Mouse (Mus musculus) brown adipose tissue, adult 24 weeks (tissue): ENCODE measurements around the gene Olfr430. TPM values are rescaled to one million over a fixed set of nuclear protein-coding genes. Genes with fewer than 3 reads are reported as not detected.
"Not testable (repeated sequence)": the region's sequence is repeated elsewhere in the genome, so short reads cannot be mapped to it uniquely, and the experiment has no call there.

Experiments
- H3K27ac ChIP-seq: fragments of 200-500 bp; replicated peaks from 2 replicates; pipeline ENCODE4 v1.5.1; 2012; ENCODE audit warnings: low read depth, mild to moderate bottlenecking, low read length
- H3K4me1 ChIP-seq: fragments of 200-500 bp; 2 replicates; pipeline ENCODE4 v1.6.1; 2012; ENCODE audit warnings: low read length, mixed read lengths; ENCODE audit not compliant: control insufficient read depth, insufficient read depth, insufficient read length
- H3K4me3 ChIP-seq: fragments of 200-500 bp; 2 replicates; pipeline ENCODE4 v1.5.1; 2012; ENCODE audit warnings: low read depth, mild to moderate bottlenecking, low read length, moderate library complexity; ENCODE audit not compliant: insufficient read depth
- polyA plus RNA-seq: library from polyadenylated mRNA; stranded (reverse); fragments of >200 nt; gene quantifications from 2 replicates; pipeline ENCODE4 v1.2.4, GENCODE M21; 2012; ENCODE audit not compliant: missing spikeins, insufficient read depth, insufficient read length

Olfr430 gene
- not detected in 2 replicates for polyA plus RNA-seq

GRCm38 (mm10) chr1:174066305-174066704 lies at the start of gene Olfr430:
Gene Olfr430 (plus strand): TSS chr1:174066605.
- H3K4me3 ChIP-seq, result no peak within 1 kb of the TSS
- H3K4me1 ChIP-seq, result no peaks in the 10 kb centered on the region
- H3K27ac ChIP-seq, result no peak within 1 kb of the TSS

GRCm38 (mm10) chr1:174031698-174032097 lies 34.7 kb upstream of the Olfr430 start, which contains the start of gene Ifi205:
Gene Ifi205 (minus strand): TSS chr1:174031810.
- Histone ChIP-seq H3K27ac (peak within 1 kb of the TSS; percentile 60), H3K4me1 (no peaks in the 10 kb centered on the region), H3K4me3 (peak within 1 kb of the TSS; percentile 41)

- H3K27ac ChIP-seq, result no peak overlapping the region
- H3K4me3 ChIP-seq, result no peak overlapping the region
- H3K4me1 ChIP-seq, result no peaks in the 10 kb centered on the region
These were observed 30.6 kb upstream of the Olfr430 start for GRCm38 (mm10) chr1:174035841-174036240.

GRCm38 (mm10) chr1:174038480-174038879 lies 27.9 kb upstream of the Olfr430 start:
- H3K27ac ChIP-seq, result no peak overlapping the region
- no peak overlapping the region for H3K4me3 ChIP-seq
- no peaks in the 10 kb centered on the region for H3K4me1 ChIP-seq

GRCm38 (mm10) chr1:174040523-174041177 lies 25.8 kb upstream of the Olfr430 start, which contains the start of gene Olfr433:
Gene Olfr433 (plus strand): TSS chr1:174040705.
- Histone ChIP-seq H3K4me1 (no peaks in the 10 kb centered on the region), H3K27ac (peak within 1 kb of the TSS; percentile 39; the same call in 1 of the 2 replicates), H3K4me3 (no peak within 1 kb of the TSS)

GRCm38 (mm10) chr1:174042091-174042884 lies 24.1 kb upstream of the Olfr430 start:
- not testable (repeated sequence) for H3K27ac ChIP-seq, H3K4me3 ChIP-seq

GRCm38 (mm10) chr1:174044431-174044830 lies 22.0 kb upstream of the Olfr430 start:
- H3K27ac ChIP-seq, result no peak overlapping the region
- no peaks in the 10 kb centered on the region for H3K4me1 ChIP-seq
- H3K4me3 ChIP-seq, result no peak overlapping the region

More at GRCm38 (mm10) chr1:174042091-174042884, 24.1 kb upstream of the Olfr430 start:
- H3K4me1 ChIP-seq, result not testable (repeated sequence)

GRCm38 (mm10) chr1:174048227-174048626 lies 18.2 kb upstream of the Olfr430 start:
- not testable (repeated sequence) for H3K4me3 ChIP-seq, H3K27ac ChIP-seq

GRCm38 (mm10) chr1:174048893-174049292 lies 17.5 kb upstream of the Olfr430 start, which contains the start of gene Olfr432:
Gene Olfr432 (plus strand): TSS chr1:174049205.
- Histone ChIP-seq H3K27ac (no peak within 1 kb of the TSS), H3K4me3 (no peak within 1 kb of the TSS), H3K4me1 (no peaks in the 10 kb centered on the region)

More at GRCm38 (mm10) chr1:174048227-174048626, 18.2 kb upstream of the Olfr430 start:
- H3K4me1 ChIP-seq, result not testable (repeated sequence)

- H3K27ac ChIP-seq, H3K4me3 ChIP-seq, H3K4me1 ChIP-seq: not testable (repeated sequence)
These were observed 17.0 kb upstream of the Olfr430 start for GRCm38 (mm10) chr1:174049357-174049756.

- Histone ChIP-seq H3K4me1 (no peaks in the 10 kb centered on the region), H3K27ac (no peak overlapping the region), H3K4me3 (no peak overlapping the region)
These were observed 15.9 kb upstream of the Olfr430 start for GRCm38 (mm10) chr1:174050532-174050931.

GRCm38 (mm10) chr1:174051515-174051914 lies 14.9 kb upstream of the Olfr430 start:
- Histone ChIP-seq H3K4me1 (no peaks in the 10 kb centered on the region), H3K27ac (peak overlapping the region; percentile 66; the same call in 1 of the 2 replicates), H3K4me3 (no peak overlapping the region)

- no peak overlapping the region for H3K4me3 ChIP-seq
- H3K27ac ChIP-seq, result peak overlapping the region; percentile 66
- no peaks in the 10 kb centered on the region for H3K4me1 ChIP-seq
These were observed 14.4 kb upstream of the Olfr430 start for GRCm38 (mm10) chr1:174051931-174052536.

- H3K4me1 ChIP-seq, result no peaks in the 10 kb centered on the region
- no peak overlapping the region for H3K27ac ChIP-seq
These were observed 13.4 kb upstream of the Olfr430 start for GRCm38 (mm10) chr1:174052981-174053380.

GRCm38 (mm10) chr1:174055248-174055647 lies 11.2 kb upstream of the Olfr430 start:
- Histone ChIP-seq H3K4me1 (no peaks in the 10 kb centered on the region), H3K4me3 (no peak overlapping the region), H3K27ac (no peak overlapping the region)

More at GRCm38 (mm10) chr1:174052981-174053380, 13.4 kb upstream of the Olfr430 start:
- H3K4me3 ChIP-seq, result no peak overlapping the region
